Mouse (Mus musculus) gastrocnemius, adult 18-20 months (tissue): ENCODE measurements around the gene Vmn2r43. TPM values are rescaled to one million over a fixed set of nuclear protein-coding genes. Genes with fewer than 3 reads are reported as not detected.
"Not testable (repeated sequence)": the region's sequence is repeated elsewhere in the genome, so short reads cannot be mapped to it uniquely, and the experiment has no call there.

Experiments
- DNase-seq: peaks from one replicate; pipeline ENCODE4 v3.0.0; 2021; ENCODE audit warnings: low spot score
- long read RNA-seq, 2 experiments: library from polyadenylated mRNA; stranded (forward); transcript quantifications; one replicate each; pipeline ENCODE4 v2.0.0; 2021
- total RNA-seq, 2 experiments: library from RNA; stranded (reverse); gene quantifications; 2 replicates each; pipeline ENCODE4 v1.2.3; 2021

Vmn2r43 gene
- total RNA-seq, result not detected
- long read RNA-seq, experiment 1, result 0 reads
- long read RNA-seq, experiment 2, result 0 reads

GRCm38 (mm10) chr7:8260499-8260898, at the start of gene Vmn2r43:
TSS of gene Vmn2r43 (minus strand) at chr7:8260599.
- not testable (repeated sequence) for DNase-seq

DNA sequence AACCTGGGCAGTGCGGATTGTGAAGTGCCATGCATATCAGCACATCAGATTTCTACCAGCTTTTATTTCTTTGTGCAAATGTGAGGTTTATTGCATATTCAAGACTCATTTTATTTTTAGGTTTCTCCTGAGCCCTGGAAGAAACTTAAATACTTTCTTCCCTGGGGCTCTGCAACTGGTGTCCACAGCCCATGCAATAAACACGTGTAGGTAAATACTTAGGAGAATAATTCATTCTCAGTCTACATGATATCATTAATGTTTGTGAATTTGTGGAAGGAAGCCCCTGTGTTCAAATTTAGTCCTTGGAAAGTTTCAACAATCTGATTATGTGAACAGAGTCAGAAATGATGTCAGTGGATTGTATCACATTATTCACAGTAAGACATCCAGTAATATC, 60.2 kb downstream of the Vmn2r43 start, which contains the start of gene Vmn2r42:
Gene Vmn2r42 (minus strand): TSS at position 101 of the 400 bp plus-strand sequence.
- DNase-seq, result not testable (repeated sequence)

Other genes starting within 250 kb of the Vmn2r43 start
- gene Vmn2r41, start 98.9 kb downstream of the Vmn2r43 start, total RNA-seq, result not detected
- gene Vmn2r42, start 60.3 kb downstream of the Vmn2r43 start, total RNA-seq, result not detected
- gene Vmn2r44, start 122.7 kb upstream of the Vmn2r43 start, total RNA-seq, result not detected
- not detected for gene Vmn2r45, start 228.5 kb upstream of the Vmn2r43 start, total RNA-seq